Mouse (Mus musculus): ENCODE results near the gene Fam13c.
A peak's percentile ranks its signal among the peaks of the same experiment; 100 is the strongest.

Fam13c gene

GRCm38 (mm10) chr10:70599126-70599924 is 159.0 kb downstream of the Fam13c start:
- peak; percentile 58 to 74 for DNase-seq (ENCODE audit: low spot score in 2 of 2)

- no peak for DNase-seq (ENCODE audit: low spot score in 2 of 2)
These were observed 159.6 kb downstream of the Fam13c start for GRCm38 (mm10) chr10:70599925-70600305.

Data from urinary bladder, postnatal 4 days (tissue).